Mouse (Mus musculus) heart, embryonic 11.5 days (tissue): ENCODE measurements around the gene Smim6. TPM values are rescaled to one million over a fixed set of nuclear protein-coding genes. Genes with fewer than 3 reads are reported as not detected.

Source experiments
- ATAC-seq: fragments of 200-750 bp; cut with Nextera tagmentation; replicated peaks from 2 replicates; pipeline ENCODE4 v1.8.0; 2017; ENCODE audit warnings: moderate library complexity; ENCODE audit not compliant: insufficient number of reproducible peaks, low FRiP score, low TSS enrichment
- H3K27ac ChIP-seq: fragments of 300-500 bp; sonication (generic); 2 replicates; pipeline ENCODE4 v1.5.1; 2014; ENCODE audit warnings: mild to moderate bottlenecking, low read depth, low read length
- H3K27me3 ChIP-seq: fragments of 300-500 bp; sonication (generic); 2 replicates; pipeline ENCODE4 v1.6.1; 2014; ENCODE audit warnings: mild to moderate bottlenecking, low read length, mixed read lengths; ENCODE audit not compliant: control insufficient read depth, insufficient read depth
- H3K36me3 ChIP-seq: fragments of 300-500 bp; sonication (generic); 2 replicates; pipeline ENCODE4 v1.6.1; 2014; ENCODE audit warnings: mild to moderate bottlenecking, low read length, moderate library complexity, mixed read lengths; ENCODE audit not compliant: control insufficient read depth, insufficient read depth
- H3K4me1 ChIP-seq: fragments of 300-500 bp; sonication (generic); 2 replicates; pipeline ENCODE4 v1.6.1; 2014; ENCODE audit warnings: low read length; ENCODE audit not compliant: control insufficient read depth, insufficient read depth
- H3K4me2 ChIP-seq: fragments of 300-500 bp; sonication (generic); 2 replicates; pipeline ENCODE4 v1.6.1; 2014; ENCODE audit warnings: mild to moderate bottlenecking, moderate library complexity
- H3K4me3 ChIP-seq: fragments of 300-500 bp; sonication (generic); 2 replicates; pipeline ENCODE4 v1.5.1; 2014; ENCODE audit warnings: low read depth, low read length
- H3K9ac ChIP-seq: fragments of 300-500 bp; sonication (generic); 2 replicates; pipeline ENCODE4 v1.6.1; 2014; ENCODE audit warnings: mild to moderate bottlenecking, low read depth, low read length, moderate library complexity
- H3K9me3 ChIP-seq: fragments of 300-500 bp; sonication (generic); replicated peaks from 2 replicates; pipeline ENCODE4 v1.6.1; 2016; ENCODE audit warnings: low read length; ENCODE audit not compliant: control insufficient read depth
- WGBS: fragments of 180-500 bp; shearing (Covaris S2); extraction: QIAGEN DNeasy Blood & Tissue Kit; methylation state at CpG from one replicate; pipeline ENCODE4 v1.1.7; 2014; ENCODE audit not compliant: insufficient replicate concordance; 5-methylcytosine and 5-hydroxymethylcytosine counted together
- polyA plus RNA-seq: library from polyadenylated mRNA; unstranded; fragments of >200 nt; fragmentation: Nextera tagmentation; extraction: Ambion mirVana; gene quantifications from 2 replicates; pipeline ENCODE4 v1.2.1, GENCODE M21; 2014

The Smim6 gene
- polyA plus RNA-seq, 1 experiment from 2014 or later, result 1.2 TPM

DNA sequence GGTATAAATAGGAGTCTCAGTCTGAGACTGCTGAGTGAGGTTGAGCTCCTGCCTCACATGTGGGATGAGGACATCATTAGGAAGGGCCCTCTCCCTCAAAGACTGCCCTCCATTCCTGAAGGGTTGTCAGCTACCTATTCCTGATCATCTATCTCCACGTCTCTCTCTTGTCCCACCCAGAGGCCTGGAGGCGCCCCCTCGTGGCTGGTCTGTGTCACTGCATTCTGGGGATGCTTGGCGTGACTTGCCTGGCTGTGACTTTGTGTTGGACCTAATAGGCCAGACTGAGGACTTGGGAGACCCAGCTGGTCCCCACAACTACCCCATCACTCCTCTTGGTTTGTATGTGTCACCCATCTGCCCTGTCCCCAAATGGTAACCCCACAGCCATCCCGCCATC, 30.8 kb upstream of the Smim6 start:
- Histone ChIP-seq H3K36me3 (no peaks in the 10 kb centered on the region), H3K4me1 (no peaks in the 10 kb centered on the region), H3K4me2 (no peak overlapping the region), H3K9ac (no peak overlapping the region), H3K9me3 (no peaks in the 10 kb centered on the region), H3K27ac (no peak overlapping the region), H3K4me3 (no peak overlapping the region), H3K27me3 (peaks cover 18% of the 10 kb centered on the region)
- 27% methylated on average over 5 of the region's 5 CpGs for WGBS
- ATAC-seq, result no peak

DNA sequence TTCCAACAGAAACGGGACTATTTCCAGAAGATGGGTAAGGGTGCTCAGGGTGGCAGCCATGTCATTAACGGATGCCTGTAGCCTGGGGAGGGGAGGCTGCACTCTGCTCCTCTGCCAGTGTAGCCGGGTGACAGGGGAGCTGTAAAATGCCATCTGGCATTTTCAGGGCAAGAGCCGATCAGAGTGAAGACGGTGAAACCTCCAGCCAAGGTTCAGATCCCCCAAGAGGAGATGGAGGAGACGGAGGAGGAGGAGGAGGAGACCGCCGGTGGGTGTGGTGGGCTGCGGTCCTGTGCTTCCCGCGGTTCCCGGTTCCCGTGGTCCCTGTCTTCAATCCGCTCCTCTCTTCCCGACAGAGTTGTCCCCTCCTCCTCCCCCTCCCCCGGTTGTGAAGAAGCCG, 28.6 kb upstream of the Smim6 start:
- Histone ChIP-seq H3K36me3 (no peaks in the 10 kb centered on the region), H3K4me1 (no peaks in the 10 kb centered on the region), H3K27ac (no peak overlapping the region), H3K27me3 (peaks cover 18% of the 10 kb centered on the region), H3K4me2 (0 out of 2 replicates have a peak overlapping the region, but pooled peaks have one; percentile 1), H3K9ac (no peak overlapping the region), H3K4me3 (no peak overlapping the region), H3K9me3 (no peaks in the 10 kb centered on the region)
- no peak for ATAC-seq
- 23% methylated on average over 16 of the region's 17 CpGs for WGBS

DNA sequence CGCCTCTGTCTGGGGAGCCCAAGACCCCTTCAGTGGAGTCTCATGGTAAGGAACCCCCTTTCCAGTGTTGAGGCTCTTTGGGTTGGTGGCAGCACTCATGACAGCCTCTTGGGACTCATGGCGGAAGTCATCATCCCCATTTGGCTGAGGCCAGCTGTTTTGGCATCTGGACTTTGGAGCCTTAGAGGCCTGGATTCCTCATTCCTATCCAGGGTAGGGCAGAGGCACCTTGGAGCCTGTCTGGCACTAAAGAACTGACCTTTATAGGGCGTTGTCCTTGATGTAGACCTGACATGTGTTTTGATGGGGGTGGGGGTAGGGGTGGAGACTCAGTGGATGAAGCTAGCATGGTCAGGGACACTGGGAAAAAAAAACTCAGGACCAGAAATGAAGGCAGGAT, 27.5 kb upstream of the Smim6 start:
- Histone ChIP-seq H3K4me2 (no peak overlapping the region), H3K4me3 (no peak overlapping the region), H3K9me3 (no peaks in the 10 kb centered on the region), H3K27me3 (peaks cover 18% of the 10 kb centered on the region), H3K9ac (no peak overlapping the region), H3K27ac (no peak overlapping the region), H3K4me1 (no peaks in the 10 kb centered on the region), H3K36me3 (no peaks in the 10 kb centered on the region)
- WGBS, result 90% methylated on average over 3 of the region's 3 CpGs
- ATAC-seq, result no peak

DNA sequence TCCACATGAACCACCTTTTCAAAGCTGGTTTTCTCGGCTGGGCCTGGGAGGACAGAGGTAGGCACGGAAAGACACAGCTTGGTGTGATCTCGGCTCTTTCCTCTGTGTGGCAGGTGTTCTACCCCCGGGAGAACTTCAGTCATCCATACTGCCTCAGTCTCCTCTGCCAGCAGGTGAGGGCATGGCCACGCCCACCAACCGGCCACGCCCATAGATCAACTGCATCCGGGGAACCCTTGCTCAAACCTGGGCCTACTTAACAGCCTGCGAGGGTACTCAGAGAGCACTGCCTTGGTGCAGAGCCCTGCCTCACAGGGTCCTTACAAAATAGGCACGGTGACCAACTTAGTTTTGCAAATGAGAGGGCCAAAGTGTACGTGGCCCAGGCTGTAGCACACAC, 26.5 kb upstream of the Smim6 start:
- no peaks in the 10 kb centered on the region for H3K36me3 ChIP-seq
- H3K9ac ChIP-seq, result no peak overlapping the region
- ATAC-seq, result no peak
- H3K27ac ChIP-seq, result no peak overlapping the region
- no peak overlapping the region for H3K4me3 ChIP-seq
- H3K9me3 ChIP-seq, result no peaks in the 10 kb centered on the region
- 66% methylated on average over 11 of the region's 11 CpGs for WGBS
- no peak overlapping the region for H3K4me2 ChIP-seq
- no peaks in the 10 kb centered on the region for H3K4me1 ChIP-seq
- H3K27me3 ChIP-seq, result peaks cover 18% of the 10 kb centered on the region

DNA sequence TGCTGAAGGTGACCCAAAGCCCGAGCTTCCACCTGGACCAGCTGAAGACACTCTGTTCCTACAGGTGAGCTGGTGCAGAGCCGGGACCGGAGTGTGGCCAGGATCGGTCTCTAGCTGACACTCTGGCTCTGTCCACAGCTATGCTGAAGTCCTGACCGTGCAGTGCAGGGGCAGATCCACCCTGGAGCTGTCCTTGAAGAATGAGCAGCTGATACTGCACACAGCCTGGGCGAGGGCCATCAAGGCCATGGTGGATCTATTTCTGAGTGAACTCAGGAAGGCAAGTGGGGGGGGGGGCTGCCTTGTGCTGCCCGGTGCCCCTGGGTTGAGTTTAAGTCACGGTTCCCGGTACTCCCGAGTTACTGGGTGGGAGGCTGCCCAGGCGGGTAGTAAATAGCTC, 25.4 kb upstream of the Smim6 start:
- H3K9ac ChIP-seq, result no peak overlapping the region
- H3K4me3 ChIP-seq, result no peak overlapping the region
- H3K27me3 ChIP-seq, result peaks cover 18% of the 10 kb centered on the region
- H3K36me3 ChIP-seq, result no peaks in the 10 kb centered on the region
- WGBS, result 71% methylated on average over 11 of the region's 11 CpGs
- H3K9me3 ChIP-seq, result no peaks in the 10 kb centered on the region
- no peaks in the 10 kb centered on the region for H3K4me1 ChIP-seq
- H3K4me2 ChIP-seq, result no peak overlapping the region
- H3K27ac ChIP-seq, result no peak overlapping the region
- ATAC-seq, result no peak

DNA sequence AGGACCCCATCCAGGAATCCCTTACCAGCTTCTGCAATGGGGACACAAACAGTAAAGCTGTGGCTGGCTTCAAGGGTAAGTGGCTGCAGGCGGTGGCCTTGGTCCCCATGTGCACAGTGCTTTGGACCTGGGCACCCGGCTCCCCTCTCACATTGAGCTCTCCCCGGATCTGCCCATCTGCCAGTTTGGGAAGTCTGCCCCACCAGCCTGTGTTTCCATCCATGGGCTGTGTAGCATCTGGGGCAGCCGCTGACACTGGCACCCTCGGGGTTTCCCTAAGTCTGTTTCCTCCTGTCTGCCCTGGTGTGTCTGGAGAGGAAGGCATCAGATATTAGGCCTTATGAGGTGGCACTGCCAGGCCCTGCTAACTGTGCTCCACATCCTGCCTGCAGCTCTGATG, 23.8 kb upstream of the Smim6 start:
- ATAC-seq, result no peak
- 81% methylated on average over 5 of the region's 5 CpGs for WGBS
- Histone ChIP-seq H3K4me2 (no peak overlapping the region), H3K27me3 (peaks cover 13% of the 10 kb centered on the region), H3K9ac (no peak overlapping the region), H3K36me3 (no peaks in the 10 kb centered on the region), H3K9me3 (no peaks in the 10 kb centered on the region), H3K4me1 (peaks cover 4% of the 10 kb centered on the region; the same call in 1 of the 2 replicates), H3K27ac (no peak overlapping the region), H3K4me3 (no peak overlapping the region)

DNA sequence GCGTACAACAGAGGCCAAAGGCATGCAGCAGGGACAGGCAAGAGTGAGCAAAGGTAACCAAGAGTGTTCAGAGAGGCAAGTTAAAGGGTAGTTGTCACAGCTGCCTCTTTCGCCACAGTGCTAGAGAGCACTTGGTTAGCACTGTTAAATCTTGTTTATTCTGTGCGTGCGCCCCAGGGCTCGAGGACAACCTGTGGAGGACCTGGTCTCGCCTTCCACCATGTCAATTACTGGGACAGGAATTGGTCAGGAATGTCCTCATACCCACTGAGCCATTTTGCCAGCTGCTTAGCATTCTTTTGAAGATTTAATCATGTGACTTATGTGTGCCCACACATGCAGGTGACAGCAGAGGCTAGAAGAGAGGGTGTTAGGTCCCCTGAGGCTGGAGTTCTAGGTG, 22.7 kb upstream of the Smim6 start:
- H3K4me1 ChIP-seq, result peaks cover 4% of the 10 kb centered on the region; the same call in 1 of the 2 replicates
- peaks cover 2% of the 10 kb centered on the region; the same call in 1 of the 2 replicates for H3K36me3 ChIP-seq
- WGBS, result 76% methylated on average over 6 of the region's 6 CpGs
- H3K9ac ChIP-seq, result no peak overlapping the region
- no peak overlapping the region for H3K27ac ChIP-seq
- H3K4me2 ChIP-seq, result no peak overlapping the region
- no peaks in the 10 kb centered on the region for H3K9me3 ChIP-seq
- H3K4me3 ChIP-seq, result no peak overlapping the region
- ATAC-seq, result no peak
- H3K27me3 ChIP-seq, result peaks cover 2% of the 10 kb centered on the region; the same call in 1 of the 2 replicates

DNA sequence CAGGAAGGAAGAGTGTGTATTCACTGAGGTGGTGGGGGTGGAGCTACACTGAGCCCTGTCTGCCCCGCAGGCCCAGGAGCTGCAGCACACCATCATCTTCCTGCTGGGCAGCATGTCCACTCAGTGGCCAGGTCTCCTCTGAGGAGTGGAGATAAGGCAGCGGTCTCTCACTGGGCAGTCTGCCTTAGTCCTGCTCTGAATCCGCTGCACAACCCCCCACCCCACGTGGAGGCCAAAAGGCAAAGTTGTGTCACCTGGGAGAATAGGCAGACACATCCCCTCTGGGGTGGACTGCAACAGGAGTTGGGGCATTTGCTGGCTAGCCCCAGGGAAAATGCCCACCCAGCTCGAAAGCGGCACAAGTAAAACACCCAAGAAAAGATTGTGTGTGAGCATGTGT, 19.6 kb upstream of the Smim6 start:
- no peaks in the 10 kb centered on the region for H3K27me3 ChIP-seq
- no peak overlapping the region for H3K9ac ChIP-seq
- peaks cover 8% of the 10 kb centered on the region for H3K36me3 ChIP-seq
- no peaks in the 10 kb centered on the region for H3K9me3 ChIP-seq
- H3K4me1 ChIP-seq, result peaks cover 4% of the 10 kb centered on the region; the same call in 1 of the 2 replicates
- 36% methylated on average over 6 of the region's 6 CpGs for WGBS
- ATAC-seq, result no peak
- no peak overlapping the region for H3K27ac ChIP-seq
- no peak overlapping the region for H3K4me2 ChIP-seq
- no peak overlapping the region for H3K4me3 ChIP-seq

DNA sequence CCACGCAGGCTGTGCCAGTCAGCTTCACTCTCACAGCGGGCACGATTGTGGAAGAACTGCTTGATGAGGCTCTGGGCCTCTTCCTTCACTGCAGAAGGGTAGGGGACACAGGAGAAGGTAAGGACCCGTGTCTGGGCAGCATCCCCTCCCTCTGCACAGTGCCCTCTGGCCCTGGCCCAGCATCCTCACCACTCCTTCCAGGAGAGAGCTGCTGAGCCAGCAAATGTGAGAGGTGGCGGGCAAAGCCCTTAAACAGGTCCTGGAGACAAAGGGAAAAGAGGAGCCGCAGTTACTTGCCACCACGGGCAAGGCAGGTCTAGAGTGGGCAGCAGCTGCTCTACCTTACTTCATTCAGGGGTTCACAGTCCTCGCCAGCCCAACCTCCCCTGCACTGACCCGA, 18.7 kb upstream of the Smim6 start:
- Histone ChIP-seq H3K27me3 (no peaks in the 10 kb centered on the region), H3K27ac (no peak overlapping the region), H3K4me3 (no peak overlapping the region), H3K4me2 (no peak overlapping the region), H3K9me3 (no peaks in the 10 kb centered on the region), H3K36me3 (peaks cover 8% of the 10 kb centered on the region), H3K4me1 (peaks cover 4% of the 10 kb centered on the region; the same call in 1 of the 2 replicates), H3K9ac (no peak overlapping the region)
- ATAC-seq, result no peak
- WGBS, result 82% methylated on average over 9 of the region's 9 CpGs
